Mouse (Mus musculus) R1 (cell line): ENCODE results near the gene Klc2.
A peak's percentile ranks its signal among the peaks of the same experiment; 100 is the strongest.

Source experiments
- DNase-seq: peaks from one replicate; pipeline ENCODE4 v3.0.0-alpha.2; 2018; ENCODE audit warnings: low read depth, low spot score

Gene Klc2

GRCm38 (mm10) chr19:5073028-5073427 is 45.3 kb downstream of the Klc2 start:
- peak; percentile 89 for DNase-seq

- peak; percentile 92 for DNase-seq
These were observed 45.9 kb downstream of the Klc2 start for GRCm38 (mm10) chr19:5072389-5073019.

DNA sequence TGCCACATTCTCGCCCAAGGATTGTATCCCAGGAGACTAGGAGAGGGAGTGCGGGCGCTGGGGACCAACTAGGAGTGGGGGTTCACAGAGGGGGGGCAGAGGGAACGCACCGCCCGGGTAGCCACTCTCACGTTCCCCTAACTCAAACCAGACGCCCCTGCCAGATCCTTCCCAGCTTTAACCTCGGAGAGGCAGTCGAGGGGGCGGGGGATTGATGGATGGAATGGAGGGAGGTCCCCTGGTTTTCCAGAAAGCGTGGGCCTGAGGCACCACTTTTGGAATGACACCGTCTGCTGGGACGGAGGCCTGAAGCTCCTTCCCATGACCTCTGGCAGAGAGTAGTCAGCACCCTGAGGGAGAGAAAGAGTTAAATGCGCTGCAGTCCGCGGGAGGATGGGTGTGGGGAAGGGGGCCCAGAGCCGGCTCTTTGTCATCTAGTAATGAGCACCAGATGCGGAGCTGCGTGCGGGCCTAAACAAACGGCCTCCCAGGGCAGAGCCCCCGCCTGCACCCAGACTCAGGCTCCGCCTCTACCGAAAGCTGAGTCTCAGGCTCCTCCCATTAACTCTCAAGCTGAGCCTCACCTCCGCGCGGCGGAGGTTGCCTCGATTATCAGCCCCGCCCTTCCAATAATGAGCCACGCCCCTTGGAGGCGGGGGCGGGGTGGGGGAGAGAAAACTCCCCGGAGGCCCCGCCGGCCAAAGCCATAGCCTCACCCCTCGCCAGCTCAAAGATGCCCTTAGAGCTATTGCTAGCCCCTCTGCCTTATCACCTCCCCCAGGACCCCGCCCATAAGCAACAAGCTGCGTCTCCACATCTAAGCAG is 46.6 kb downstream of the Klc2 start:
- peak; percentile 96 for DNase-seq

DNA sequence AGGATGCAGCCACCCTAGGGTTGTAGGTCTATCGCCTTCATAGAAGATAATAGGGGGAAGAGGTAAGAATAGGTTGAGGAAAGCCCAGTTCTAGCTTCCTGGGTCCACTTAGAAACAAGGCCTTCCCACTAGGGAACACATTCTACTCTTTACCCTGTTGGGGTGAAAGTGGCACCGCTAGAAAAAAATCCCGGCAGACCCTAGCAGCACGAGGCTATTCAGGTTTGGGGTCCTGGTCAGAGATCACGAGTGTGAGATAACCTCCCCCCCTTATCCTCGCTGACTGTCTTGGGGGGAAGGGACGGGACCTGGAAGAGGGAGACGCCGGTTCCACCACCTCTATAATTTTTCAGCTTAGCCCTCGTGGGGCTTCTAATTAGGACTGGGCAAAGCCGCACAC is 47.3 kb downstream of the Klc2 start:
- no peak for DNase-seq

- no peak for DNase-seq
These were observed 48.4 kb downstream of the Klc2 start for GRCm38 (mm10) chr19:5069978-5070377.

DNA sequence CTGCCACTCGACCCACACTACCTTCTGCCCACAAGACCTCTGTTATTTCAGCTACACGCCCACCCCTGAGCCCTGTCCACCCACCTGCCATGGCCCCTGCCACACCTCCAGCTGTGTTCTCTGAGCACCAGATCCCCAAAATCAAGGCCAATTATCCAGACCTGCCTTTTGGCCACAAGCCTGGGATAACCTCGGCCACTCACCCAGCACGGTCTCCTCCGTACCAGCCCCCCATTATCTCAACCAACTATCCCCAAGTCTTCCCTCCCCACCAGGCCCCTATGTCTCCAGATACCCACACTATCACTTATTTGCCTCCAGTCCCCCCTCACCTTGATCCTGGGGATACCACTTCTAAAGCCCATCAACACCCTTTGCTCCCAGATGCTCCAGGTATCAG is 48.9 kb downstream of the Klc2 start:
- DNase-seq = no peak

GRCm38 (mm10) chr19:5068570-5069234 is 49.7 kb downstream of the Klc2 start:
- no peak for DNase-seq

GRCm38 (mm10) chr19:5067867-5068569 is 50.3 kb downstream of the Klc2 start, which contains the start of gene Cd248:
Cd248 (plus strand) TSS chr19:5068078.
- peak; percentile 54 for DNase-seq

DNA sequence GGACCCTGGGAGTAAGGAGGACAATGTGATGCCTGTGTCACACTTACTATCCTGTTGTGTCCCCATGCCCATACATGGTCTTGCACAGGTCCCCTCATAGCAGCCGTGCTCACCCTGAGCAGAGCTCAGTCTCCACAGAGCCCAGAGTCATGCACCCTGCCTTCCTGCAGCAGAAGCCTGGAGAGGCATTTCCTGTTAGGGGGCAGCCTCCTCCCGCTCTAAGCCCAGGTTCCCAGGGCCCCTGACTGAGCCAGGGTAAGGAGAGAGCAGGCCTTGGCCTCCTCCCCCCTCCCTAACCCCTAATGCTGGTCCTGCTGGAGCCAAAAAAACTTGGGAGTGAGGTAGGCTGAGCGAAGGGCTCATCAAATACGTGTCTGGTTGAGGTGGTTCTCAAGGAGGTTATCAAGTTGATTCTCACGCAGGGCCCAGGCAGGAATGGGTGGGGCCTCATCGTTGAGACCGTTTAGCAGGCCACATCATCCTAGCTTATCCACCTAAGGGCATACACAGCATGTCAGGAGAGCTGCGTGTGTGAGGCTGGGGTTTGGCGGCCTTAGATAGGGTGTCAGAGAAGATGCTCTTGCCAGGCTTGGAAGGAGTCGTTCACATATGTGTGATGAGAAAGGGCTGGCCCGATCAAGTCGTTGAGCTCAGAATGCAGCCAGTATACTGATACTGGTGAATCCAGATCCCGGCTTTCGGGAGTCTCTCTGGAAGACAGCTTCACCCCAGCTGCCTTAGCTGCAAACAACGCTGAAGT is 51.1 kb downstream of the Klc2 start:
- DNase-seq = peak; percentile 33

DNA sequence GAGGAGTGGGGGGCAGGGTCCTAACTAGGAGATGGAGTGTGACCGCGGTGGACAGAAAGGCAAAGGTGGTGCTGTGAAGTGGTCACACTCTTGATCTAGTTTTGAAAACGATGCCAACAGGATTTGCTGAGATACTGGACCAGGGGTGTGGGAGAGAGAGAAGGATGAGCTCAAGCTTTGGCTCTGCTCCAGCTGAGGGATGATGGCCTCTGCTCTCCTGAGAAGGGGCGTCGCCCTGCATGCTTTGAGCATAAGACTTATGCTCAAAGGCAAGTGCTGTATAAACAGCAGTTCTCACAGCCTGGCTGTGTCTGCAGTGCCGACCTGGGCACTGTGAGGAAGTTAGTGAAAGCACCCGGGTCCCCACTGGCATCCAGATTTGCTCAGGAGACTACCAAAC is 53.3 kb downstream of the Klc2 start:
- DNase-seq = no peak

- DNase-seq = no peak
These were observed 55.9 kb downstream of the Klc2 start for GRCm38 (mm10) chr19:5062446-5062845.

DNA sequence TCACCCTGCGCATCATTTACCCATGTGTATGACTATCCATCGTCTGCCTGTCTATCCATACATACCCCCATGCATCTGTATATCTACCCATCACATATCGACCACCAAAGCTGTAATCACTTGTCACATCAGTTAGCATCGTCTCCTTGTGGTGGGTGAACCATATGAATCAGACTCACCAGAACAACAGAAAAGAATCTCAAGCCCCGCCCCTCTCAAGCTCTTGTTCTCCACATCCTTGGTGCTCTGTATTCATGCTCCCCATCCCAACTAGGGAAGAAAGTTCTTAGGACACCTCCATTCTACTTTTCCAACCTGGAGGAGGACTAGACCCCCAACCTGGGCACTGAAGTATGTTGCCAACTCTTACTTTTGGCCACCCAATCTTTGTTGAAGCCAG is 56.3 kb downstream of the Klc2 start:
- DNase-seq = no peak

GRCm38 (mm10) chr19:5060365-5061330 is 57.7 kb downstream of the Klc2 start:
- DNase-seq = peak; percentile 50

- peak; percentile 80 for DNase-seq
These were observed 59.3 kb downstream of the Klc2 start for GRCm38 (mm10) chr19:5058801-5059771.

- peak; percentile 91 for DNase-seq
These were observed 60.2 kb downstream of the Klc2 start for GRCm38 (mm10) chr19:5057876-5058775.
